Mouse (Mus musculus) forebrain, embryonic 14.5 days (tissue): ENCODE data around the gene 4931414P19Rik. TPM values are rescaled to one million over a fixed set of nuclear protein-coding genes. Genes with fewer than 3 reads are reported as not detected.

Source experiments
- ATAC-seq: fragments of 200-750 bp; cut with Nextera tagmentation; 2 replicates; pipeline ENCODE4 v1.8.0; 2017; ENCODE audit warnings: mild to moderate bottlenecking, moderate library complexity
- DNase-seq: peaks from one replicate; pipeline ENCODE4 v3.0.0-alpha.2; 2015; ENCODE audit warnings: low spot score
- H3K27ac ChIP-seq: fragments of 300-500 bp; sonication (generic); 2 replicates; pipeline ENCODE4 v1.5.1; 2014; ENCODE audit warnings: low read depth, mild to moderate bottlenecking, control low read depth, low read length, moderate library complexity
- H3K27me3 ChIP-seq: fragments of 300-500 bp; sonication (generic); replicated peaks from 2 replicates; pipeline ENCODE4 v1.6.1; 2014; ENCODE audit warnings: low read length, control low read depth, mixed read lengths; ENCODE audit not compliant: control insufficient read depth, insufficient read depth
- H3K36me3 ChIP-seq: fragments of 300-500 bp; sonication (generic); 2 replicates; pipeline ENCODE4 v1.6.1; 2014; ENCODE audit warnings: low read length, control low read depth; ENCODE audit not compliant: control insufficient read depth, insufficient read depth
- H3K4me1 ChIP-seq: fragments of 300-500 bp; sonication (generic); 2 replicates; pipeline ENCODE4 v1.6.1; 2014; ENCODE audit warnings: antibody characterized with exemption, low read length, control low read depth; ENCODE audit not compliant: control insufficient read depth, insufficient read depth
- H3K4me2 ChIP-seq: fragments of 300-500 bp; sonication (generic); 2 replicates; pipeline ENCODE4 v1.6.1; 2014; ENCODE audit warnings: mild to moderate bottlenecking, control low read depth, low read length
- H3K4me3 ChIP-seq: fragments of 300-500 bp; sonication (generic); 2 replicates; pipeline ENCODE4 v1.5.1; 2014; ENCODE audit warnings: low read depth, low read length, control low read depth
- H3K9ac ChIP-seq: fragments of 300-500 bp; sonication (generic); 2 replicates; pipeline ENCODE4 v1.6.1; 2014; ENCODE audit warnings: mild to moderate bottlenecking, low read length, control low read depth, moderate library complexity
- H3K9me3 ChIP-seq: fragments of 300-500 bp; sonication (generic); replicated peaks from 2 replicates; pipeline ENCODE4 v1.6.1; 2016; ENCODE audit warnings: low read length, control low read depth, mixed read lengths; ENCODE audit not compliant: control insufficient read depth
- WGBS: fragments of 180-500 bp; shearing (Covaris S2); extraction: QIAGEN DNeasy Blood & Tissue Kit; methylation state at CpG from one replicate; pipeline ENCODE4 v1.1.7; 2014; 5-methylcytosine and 5-hydroxymethylcytosine counted together
- polyA plus RNA-seq: library from polyadenylated mRNA; unstranded; fragments of >200 nt; fragmentation: Nextera tagmentation; extraction: Ambion mirVana; gene quantifications from 2 replicates; pipeline ENCODE4 v1.2.1, GENCODE M21; 2014

4931414P19Rik gene
- polyA plus RNA-seq, 1 experiment from 2014 or later, result 6.3 TPM

GRCm38 (mm10) chr14:54644294-54644693 is 38.5 kb upstream of the 4931414P19Rik start:
- Histone ChIP-seq H3K9ac (no peak overlapping the region), H3K9me3 (no peaks in the 10 kb centered on the region), H3K4me1 (peaks cover 9% of the 10 kb centered on the region), H3K27ac (no peak overlapping the region), H3K4me2 (no peak overlapping the region), H3K27me3 (no peaks in the 10 kb centered on the region), H3K36me3 (peaks cover 71% of the 10 kb centered on the region), H3K4me3 (no peak overlapping the region)
- 91% methylated on average over 9 of the region's 9 CpGs for WGBS
- DNase-seq (no peak), ATAC-seq (no peak)

DNA sequence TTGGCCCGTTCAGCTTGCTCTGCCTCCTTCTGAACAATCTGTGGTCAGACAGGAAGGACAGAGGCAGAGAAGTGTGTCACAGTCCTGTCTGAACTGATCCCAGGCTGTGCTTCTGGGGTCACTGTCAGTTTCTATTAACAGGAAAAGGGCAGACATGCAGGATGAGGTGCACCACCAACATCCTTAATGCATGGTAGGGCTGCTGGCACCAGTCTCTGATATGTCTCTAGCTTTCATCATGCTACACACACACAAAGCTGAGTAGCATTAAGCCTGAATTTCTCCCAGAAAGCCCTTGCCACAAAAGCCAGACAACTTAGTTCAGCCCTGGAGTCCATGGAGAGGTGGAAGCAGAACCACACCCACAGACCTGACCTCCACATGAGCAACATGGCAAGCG is 37.2 kb upstream of the 4931414P19Rik start:
- H3K27me3 ChIP-seq, result no peaks in the 10 kb centered on the region
- no peak overlapping the region for H3K27ac ChIP-seq
- no peak overlapping the region for H3K4me2 ChIP-seq
- no peak overlapping the region for H3K4me3 ChIP-seq
- DNase-seq (no peak), ATAC-seq (no peak)
- peaks cover 3% of the 10 kb centered on the region for H3K4me1 ChIP-seq
- peaks cover 64% of the 10 kb centered on the region for H3K36me3 ChIP-seq
- H3K9ac ChIP-seq, result no peak overlapping the region
- 87% methylated on average over 2 of the region's 2 CpGs for WGBS
- H3K9me3 ChIP-seq, result no peaks in the 10 kb centered on the region

- Histone ChIP-seq H3K4me2 (no peak overlapping the region), H3K36me3 (peaks cover 64% of the 10 kb centered on the region), H3K4me3 (no peak overlapping the region), H3K9ac (no peak overlapping the region), H3K27me3 (no peaks in the 10 kb centered on the region), H3K4me1 (peaks cover 3% of the 10 kb centered on the region), H3K27ac (no peak overlapping the region), H3K9me3 (no peaks in the 10 kb centered on the region)
- ATAC-seq (no peak), DNase-seq (no peak)
- WGBS, result 78% methylated on average over 25 of the region's 25 CpGs
Measured at GRCm38 (mm10) chr14:54642224-54642944, 36.6 kb upstream of the 4931414P19Rik start.

- no peaks in the 10 kb centered on the region for H3K27me3 ChIP-seq
- peak; percentile 96 for DNase-seq
- under 1% methylated on average over 43 of the region's 52 CpGs for WGBS
- H3K9me3 ChIP-seq, result no peaks in the 10 kb centered on the region
- H3K4me3 ChIP-seq, result peak within 1 kb of the TSS; percentile 74
- peaks cover 64% of the 10 kb centered on the region for H3K36me3 ChIP-seq
- peaks cover 3% of the 10 kb centered on the region for H3K4me1 ChIP-seq
- peak within 1 kb of the TSS; percentile 95 for H3K4me2 ChIP-seq
- H3K27ac ChIP-seq, result peak within 1 kb of the TSS; percentile 86
- ATAC-seq, result peak; percentile 95
- H3K9ac ChIP-seq, result peak within 1 kb of the TSS; percentile 95
Measured at GRCm38 (mm10) chr14:54641305-54641969, 35.6 kb upstream of the 4931414P19Rik start, which contains the start of gene Cdh24. Cdh24 (minus strand) TSS chr14:54641364.

GRCm38 (mm10) chr14:54640946-54641304 is 35.1 kb upstream of the 4931414P19Rik start, which contains the start of gene Gm17606:
Gm17606 (plus strand) TSS chr14:54640952.
- H3K36me3 ChIP-seq, result peaks cover 64% of the 10 kb centered on the region
- H3K4me1 ChIP-seq, result peaks cover 3% of the 10 kb centered on the region
- H3K4me2 ChIP-seq, result peak within 1 kb of the TSS; percentile 95
- H3K27me3 ChIP-seq, result no peaks in the 10 kb centered on the region
- H3K9me3 ChIP-seq, result no peaks in the 10 kb centered on the region
- 0% methylated on average over 17 of the region's 28 CpGs for WGBS
- H3K27ac ChIP-seq, result peak within 1 kb of the TSS; percentile 86
- ATAC-seq, result peak; percentile 56; the same call in 1 of the 2 replicates
- H3K4me3 ChIP-seq, result peak within 1 kb of the TSS; percentile 74
- no peak for DNase-seq
- peak within 1 kb of the TSS; percentile 95 for H3K9ac ChIP-seq

DNA sequence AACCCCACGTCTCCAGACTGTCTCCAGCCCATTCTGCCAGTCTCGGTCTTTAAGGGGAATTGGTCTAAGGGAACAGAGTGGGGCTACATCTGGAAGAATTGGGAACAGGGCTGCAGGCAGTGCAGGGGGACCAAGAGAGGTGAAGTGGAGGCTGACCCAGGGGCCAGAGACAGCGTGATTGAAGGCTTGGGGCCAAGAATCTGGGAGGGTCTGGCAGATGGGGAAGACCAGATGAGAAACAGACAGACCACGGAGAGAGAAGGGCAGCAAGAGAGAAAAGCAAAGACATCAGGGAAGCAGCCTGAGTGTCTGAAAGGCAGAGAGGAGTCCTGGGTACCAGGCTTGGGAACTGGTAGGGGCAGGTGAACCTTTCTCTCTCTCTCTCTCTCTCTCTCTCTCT is 34.3 kb upstream of the 4931414P19Rik start:
- Histone ChIP-seq H3K36me3 (peaks cover 61% of the 10 kb centered on the region), H3K9ac (peak overlapping the region; percentile 95), H3K4me2 (peak overlapping the region; percentile 95), H3K4me1 (peaks cover 3% of the 10 kb centered on the region), H3K27me3 (no peaks in the 10 kb centered on the region), H3K4me3 (peak overlapping the region; percentile 74), H3K27ac (no peak overlapping the region), H3K9me3 (no peaks in the 10 kb centered on the region)
- ATAC-seq (no peak), DNase-seq (no peak)
- WGBS, result 24% methylated on average over 4 of the region's 4 CpGs

DNA sequence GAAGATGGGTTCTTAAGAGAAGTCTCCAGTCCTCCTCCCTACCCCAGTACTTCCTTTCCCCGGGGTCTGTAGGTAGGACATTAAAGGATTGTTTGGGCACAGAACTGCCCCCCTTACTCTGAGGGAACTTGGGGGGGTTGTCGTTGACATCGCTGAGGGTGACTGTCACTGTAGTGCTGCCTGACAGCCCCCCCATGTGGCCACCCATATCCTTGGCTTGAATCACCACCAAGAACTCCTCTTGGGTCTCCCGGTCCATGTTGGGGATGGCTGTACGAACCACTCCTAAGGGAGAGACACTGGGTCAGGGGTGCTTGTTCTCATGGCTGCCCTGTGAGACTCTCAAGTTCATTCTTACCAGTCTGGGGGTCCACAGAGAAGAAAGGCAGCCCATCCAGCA is 32.4 kb upstream of the 4931414P19Rik start:
- Histone ChIP-seq H3K9ac (no peak overlapping the region), H3K36me3 (peaks cover 56% of the 10 kb centered on the region), H3K4me2 (no peak overlapping the region), H3K9me3 (no peaks in the 10 kb centered on the region), H3K4me3 (no peak overlapping the region), H3K27me3 (no peaks in the 10 kb centered on the region), H3K4me1 (peaks cover 3% of the 10 kb centered on the region), H3K27ac (no peak overlapping the region)
- no peak for ATAC-seq
- WGBS, result 78% methylated on average over 5 of the region's 5 CpGs
- no peak for DNase-seq

DNA sequence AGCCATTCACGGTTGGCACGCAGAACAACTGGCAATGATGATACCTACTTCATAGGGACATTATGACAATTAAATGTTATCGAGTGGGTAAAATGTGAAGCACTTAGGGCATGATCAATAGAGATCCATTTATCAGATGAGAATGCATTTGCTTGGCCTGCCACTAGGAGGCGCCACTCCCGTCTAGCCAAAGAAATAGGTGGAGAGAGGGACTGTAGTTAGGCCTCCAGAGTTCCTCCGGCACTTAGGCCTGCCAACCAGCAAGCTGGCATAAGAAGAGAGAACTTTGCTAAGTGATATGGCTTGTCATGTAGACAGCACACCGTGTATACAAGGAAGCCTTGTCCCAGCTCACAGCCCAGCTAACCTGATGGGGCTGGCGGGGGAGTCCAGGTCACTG is 31.2 kb upstream of the 4931414P19Rik start:
- peak; percentile 49 for DNase-seq
- H3K36me3 ChIP-seq, result peaks cover 58% of the 10 kb centered on the region
- 53% methylated on average over 8 of the region's 8 CpGs for WGBS

GRCm38 (mm10) chr14:54634182-54634581 is 28.4 kb upstream of the 4931414P19Rik start:
- H3K9ac ChIP-seq, result no peak overlapping the region
- no peak for ATAC-seq
- H3K9me3 ChIP-seq, result no peaks in the 10 kb centered on the region
- no peaks in the 10 kb centered on the region for H3K27me3 ChIP-seq
- H3K4me2 ChIP-seq, result no peak overlapping the region
- DNase-seq, result no peak
- H3K36me3 ChIP-seq, result peaks cover 76% of the 10 kb centered on the region
- H3K4me3 ChIP-seq, result no peak overlapping the region
- WGBS, result 91% methylated on average over 4 of the region's 4 CpGs
- H3K27ac ChIP-seq, result no peak overlapping the region
- no peaks in the 10 kb centered on the region for H3K4me1 ChIP-seq

More for the DNA sequence above, 31.2 kb upstream of the 4931414P19Rik start:
- H3K27ac ChIP-seq, result no peak overlapping the region
- no peaks in the 10 kb centered on the region for H3K27me3 ChIP-seq
- no peaks in the 10 kb centered on the region for H3K9me3 ChIP-seq
- no peak overlapping the region for H3K4me3 ChIP-seq
- H3K4me1 ChIP-seq, result peaks cover 3% of the 10 kb centered on the region
- H3K4me2 ChIP-seq, result no peak overlapping the region
- H3K9ac ChIP-seq, result no peak overlapping the region
- ATAC-seq, result no peak
